Mouse (Mus musculus) erythroid progenitor cell, adult 5-6 weeks (primary cell): ENCODE results near the gene Slit2. TPM values are rescaled to one million over a fixed set of nuclear protein-coding genes. Genes with fewer than 3 reads are reported as not detected.

Experiments used
- ATAC-seq: replicated peaks from 2 replicates; pipeline ENCODE4 v1.8.0; 2016; ENCODE audit warnings: moderate number of reproducible peaks, mild to moderate bottlenecking, moderate TSS enrichment, inconsistent platforms; ENCODE audit not compliant: poor library complexity, low FRiP score, severe bottlenecking
- total RNA-seq, 2 experiments: library from RNA; stranded (forward) in 1 of 2; stranded (reverse) in 1 of 2; fragments of 150-400 nt in 1 of 2; fragments of 186-747, 209-891 nt in 1 of 2; gene quantifications; 2 replicates each; pipeline versions ENCODE4 v1.2.3 to v1.2.4; 2015 to 2017; ENCODE audit warnings: low replicate concordance in 2 of 2

Slit2 gene
- total RNA-seq, 2 experiments from 2014 or later = 1.1 TPM; not detected in 1

DNA sequence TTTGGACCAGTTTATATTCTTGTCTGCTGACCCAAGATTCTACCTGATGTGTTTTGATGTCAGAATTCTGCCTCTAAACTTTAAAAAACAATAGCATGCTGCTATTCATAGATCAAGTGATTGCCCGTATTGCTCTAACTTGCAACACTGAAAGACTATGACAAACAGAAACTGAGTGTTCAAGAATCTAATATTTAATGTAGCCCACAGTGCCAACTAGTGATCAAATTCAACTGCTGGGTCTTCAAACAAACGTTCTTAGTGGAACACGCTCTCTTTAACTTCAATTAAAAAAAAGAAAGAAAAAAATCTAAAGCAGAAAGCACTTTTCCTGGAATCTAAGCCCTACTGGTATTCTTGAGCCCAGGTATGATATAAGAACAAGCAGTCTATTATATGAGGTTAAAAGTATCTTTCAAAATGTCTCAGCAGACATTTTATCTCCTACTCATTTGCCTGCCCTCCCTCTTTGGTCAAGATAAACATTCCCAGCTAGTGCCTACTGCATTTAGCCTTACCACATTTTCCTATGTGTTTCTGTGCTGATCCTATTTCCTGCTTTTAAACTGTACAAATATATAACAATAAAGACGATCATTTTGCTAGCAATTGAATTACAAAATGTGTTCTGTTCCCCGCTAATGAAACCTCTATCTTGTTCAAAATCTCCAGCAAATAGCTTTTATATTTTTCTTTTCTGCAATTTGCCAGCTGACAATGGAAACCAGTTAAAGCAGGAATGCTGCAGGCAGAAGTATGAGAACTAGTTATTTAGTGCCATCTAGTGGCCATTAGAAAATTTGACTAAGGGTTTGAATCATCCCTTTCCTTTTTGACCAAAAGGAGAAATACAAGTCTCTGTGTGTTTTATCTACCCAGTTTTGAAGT, 362.4 kb downstream of the Slit2 start:
- no peak for ATAC-seq

GRCm38 (mm10) chr5:48345983-48346648, 363.2 kb downstream of the Slit2 start:
- no peak for ATAC-seq

DNA sequence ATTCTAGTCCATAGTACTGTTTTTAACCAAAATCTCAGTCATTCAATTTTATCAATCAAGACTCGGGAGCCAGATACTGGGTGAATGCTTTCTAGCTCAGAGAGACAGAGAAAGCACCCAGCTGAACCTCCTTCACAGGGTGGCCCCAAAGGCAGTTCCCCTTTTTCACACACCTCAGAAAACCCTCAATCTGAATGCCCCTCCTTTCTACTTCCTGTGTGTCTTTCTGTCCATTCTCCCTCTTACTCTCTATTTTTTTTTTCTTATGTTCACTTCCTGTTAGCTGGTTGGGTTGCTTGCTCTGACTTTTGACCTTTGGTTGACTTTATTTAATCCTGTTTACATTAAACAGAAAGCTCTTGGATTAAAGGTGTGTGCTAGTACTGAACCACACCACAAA, 366.4 kb downstream of the Slit2 start:
- ATAC-seq = no peak
